Mouse (Mus musculus): ENCODE results near the gene Zkscan1. TPM values are rescaled to one million over a fixed set of nuclear protein-coding genes. Genes with fewer than 3 reads are reported as not detected.

Zkscan1 gene
- total RNA-seq, 2 experiments from 2014 or later = 14.2 to 16.7 TPM

DNA sequence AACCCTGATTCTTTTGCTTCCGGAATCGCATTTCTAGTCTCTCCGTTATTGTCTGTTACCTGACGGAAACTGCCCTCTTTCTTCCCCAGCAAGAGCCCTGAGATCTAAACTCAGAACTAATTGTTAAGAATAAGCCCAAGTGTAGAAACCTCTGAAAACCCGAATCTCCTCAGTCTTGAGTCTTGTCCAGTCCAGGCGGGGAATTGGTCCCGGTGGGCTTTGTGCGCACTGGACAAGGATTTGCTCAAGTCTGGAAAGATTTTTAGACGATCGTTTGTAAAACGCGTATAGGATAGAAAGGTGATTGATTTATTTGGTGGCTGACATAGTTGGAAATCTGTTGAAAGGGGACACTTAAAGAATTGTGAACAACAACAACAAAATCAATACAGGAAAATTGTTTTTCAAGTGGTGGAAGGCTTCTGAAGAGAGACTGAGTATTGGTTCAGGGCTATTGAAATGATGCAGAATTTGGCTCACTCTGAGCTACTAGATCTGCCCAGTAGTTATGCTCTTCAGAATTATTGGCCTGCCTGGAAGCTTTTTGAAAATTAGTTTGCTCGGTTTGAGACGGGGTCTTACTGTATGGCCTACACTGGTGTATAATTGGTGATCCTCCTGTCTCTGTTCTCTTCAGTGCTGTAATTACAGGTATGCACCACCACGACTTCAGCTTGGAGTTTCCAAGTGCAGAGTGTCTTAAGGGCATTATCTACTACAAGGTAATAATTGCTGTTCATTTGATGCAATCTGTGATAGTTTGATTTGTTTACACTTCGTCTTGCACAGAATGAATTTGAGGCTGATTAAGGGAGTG is 32.5 kb downstream of the Zkscan1 start:
- no peak for DNase-seq

DNA sequence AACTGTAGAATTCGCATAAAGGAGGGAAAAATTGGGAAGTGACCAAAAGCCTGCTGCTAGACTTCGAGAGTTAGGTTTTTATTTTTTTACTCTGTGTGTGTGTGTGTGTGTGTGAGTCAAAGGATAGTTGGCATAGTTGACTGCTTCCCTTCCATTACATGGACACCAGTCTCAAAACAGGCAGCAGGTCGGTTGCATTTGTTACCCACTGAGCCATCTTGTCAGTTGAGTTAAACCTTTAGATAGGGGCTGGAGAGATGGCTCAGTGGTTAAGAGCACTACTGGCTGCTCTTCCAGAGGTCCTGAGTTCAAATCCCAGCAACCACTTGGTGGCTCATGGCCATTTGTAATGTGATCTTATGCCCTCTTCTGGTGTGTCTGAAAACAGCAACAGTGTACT is 33.2 kb downstream of the Zkscan1 start:
- DNase-seq = no peak

DNA sequence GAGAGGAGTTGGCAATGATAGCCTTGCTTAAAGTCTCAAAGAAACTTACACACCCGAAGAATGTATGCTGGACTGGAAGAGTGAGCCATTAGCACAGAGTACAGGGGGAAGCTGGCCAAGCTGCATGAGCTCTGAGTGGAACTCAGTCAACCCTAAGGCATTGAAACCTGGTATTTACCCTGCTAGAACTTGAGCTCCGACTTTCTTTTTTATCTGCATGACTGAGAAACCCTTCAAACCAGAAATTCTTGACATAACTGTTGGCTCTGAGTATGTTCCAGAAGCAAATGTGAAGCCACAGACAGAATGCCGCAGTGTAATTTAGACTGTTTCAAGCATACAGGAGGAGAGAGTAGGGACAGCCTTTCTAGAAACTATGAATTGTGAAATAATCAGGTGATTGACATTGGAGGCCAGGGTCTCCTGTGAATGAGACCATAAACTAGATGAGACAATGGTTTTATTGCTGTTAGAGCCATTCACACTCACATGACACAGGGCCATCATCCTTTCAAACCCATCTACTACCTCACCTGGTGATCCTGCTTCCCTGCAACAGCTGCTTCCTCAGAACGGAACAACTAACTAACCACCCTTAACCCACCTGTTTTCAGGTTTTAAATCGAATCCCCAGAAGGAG is 47.7 kb downstream of the Zkscan1 start:
- DNase-seq = no peak

DNA sequence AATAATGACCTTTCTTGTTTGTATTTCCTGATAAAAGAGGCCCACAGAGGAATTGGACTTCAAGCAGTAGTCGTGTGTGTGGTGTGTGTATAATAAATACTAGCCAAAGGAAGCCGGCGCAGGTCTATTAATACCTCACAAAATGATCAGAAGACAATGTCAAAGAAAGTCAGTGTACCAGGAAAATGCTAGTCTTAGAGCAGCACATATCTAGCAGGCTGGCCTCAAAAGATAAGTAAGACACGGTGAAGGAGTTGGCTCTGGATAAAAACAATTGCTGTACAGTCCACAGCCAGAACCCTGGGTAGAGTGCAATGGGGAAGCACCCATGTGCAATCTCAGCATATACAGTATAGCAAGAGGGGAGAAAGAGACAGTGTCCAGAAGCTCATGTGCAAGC is 52.4 kb downstream of the Zkscan1 start:
- no peak for DNase-seq

DNA sequence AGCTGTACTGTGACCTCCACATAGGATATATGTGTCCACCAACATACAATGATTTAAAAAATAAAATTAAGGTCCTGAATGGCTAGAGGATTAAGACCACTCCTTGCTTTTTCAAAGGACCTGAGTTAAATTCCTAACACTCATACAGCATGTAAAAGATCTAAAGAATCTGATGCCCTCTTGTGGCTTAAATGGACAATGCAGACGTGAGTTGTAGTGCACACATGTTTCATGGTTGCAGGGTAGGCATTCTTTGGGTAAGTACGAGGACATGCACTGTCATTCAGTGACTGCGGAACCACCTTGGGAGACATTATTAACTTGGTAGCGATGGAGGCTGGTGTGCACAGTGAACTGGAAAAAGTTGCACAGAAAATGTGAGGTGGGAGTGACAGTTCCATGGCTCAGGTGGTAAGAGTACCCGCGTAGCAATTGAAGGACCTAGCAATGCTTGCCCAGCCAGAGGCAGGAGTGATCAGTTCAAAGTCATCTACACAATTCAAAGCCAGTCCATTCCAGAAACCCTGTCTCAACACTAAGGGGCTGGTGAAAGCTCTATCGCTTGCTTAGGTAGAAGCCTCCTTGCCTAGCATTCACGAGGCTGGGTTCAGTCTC is 53.2 kb downstream of the Zkscan1 start:
- no peak for DNase-seq

DNA sequence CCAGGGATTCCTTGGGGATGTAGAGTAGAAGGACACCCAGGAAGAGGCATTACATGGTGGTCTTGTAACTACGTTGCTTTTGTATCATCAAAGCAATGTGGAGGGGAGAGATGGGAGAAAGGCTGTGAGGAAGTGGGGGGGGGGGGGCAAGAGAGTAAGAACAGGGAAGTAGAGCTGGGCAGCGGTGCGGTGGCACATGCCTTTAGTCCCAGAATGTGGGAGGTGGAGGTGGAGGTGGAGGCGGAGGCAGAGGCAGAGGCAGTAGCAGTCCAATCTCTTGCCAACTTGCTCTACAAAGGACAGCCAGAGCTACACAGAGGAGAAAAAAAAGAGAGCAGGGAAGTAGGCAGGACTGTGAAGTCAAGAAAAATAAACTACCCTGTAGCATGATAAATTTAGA is 53.7 kb downstream of the Zkscan1 start:
- DNase-seq = no peak

DNA sequence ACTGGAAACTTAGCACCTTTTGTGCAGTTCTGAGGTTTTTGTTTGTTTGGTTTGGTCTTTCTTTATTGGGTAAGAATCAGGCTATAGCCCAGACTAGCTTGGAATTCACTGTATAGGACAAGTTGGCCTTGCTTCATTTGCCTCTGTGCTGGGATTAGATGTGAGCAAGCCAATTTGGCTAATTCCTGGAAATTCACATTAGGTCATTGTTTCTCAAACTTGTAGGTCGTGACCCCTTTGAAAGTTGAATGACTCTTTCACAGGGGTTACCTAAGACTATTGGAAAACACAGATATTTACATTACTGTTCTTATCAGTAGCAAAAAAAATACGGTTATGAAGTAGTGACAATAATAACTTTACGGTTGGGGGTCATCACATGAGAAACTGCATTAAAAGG is 69.5 kb downstream of the Zkscan1 start:
- no peak for DNase-seq

DNA sequence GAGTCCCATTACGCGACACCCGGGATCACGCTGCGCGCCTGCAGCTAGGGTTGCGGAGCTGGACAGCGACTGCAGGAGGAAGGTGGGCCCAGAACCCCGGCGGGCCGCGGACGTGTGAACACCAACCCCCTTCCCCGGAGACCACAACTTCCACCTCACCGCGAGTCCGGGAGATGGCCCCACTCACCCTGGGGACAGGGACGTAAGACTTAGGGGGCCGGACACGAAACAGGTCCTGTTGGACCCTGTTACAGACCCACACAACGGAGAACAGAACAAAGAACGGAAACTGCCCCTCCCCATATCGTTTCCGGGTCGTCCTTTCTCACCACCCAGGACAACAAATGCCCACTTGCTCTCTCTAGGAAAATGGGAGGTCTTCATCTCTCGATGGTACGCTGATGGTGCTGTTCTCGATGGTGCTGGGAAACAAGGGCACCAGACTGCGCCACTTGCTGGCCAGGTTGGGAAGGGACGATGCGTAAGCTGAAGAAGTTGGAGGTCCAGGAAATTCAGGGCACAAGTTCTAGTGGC is 70.6 kb downstream of the Zkscan1 start, which contains the start of gene Zfp113:
Zfp113 (minus strand) TSS at position 302 of the 534 bp plus-strand sequence.
- peak; percentile 69 for DNase-seq

Other genes starting within 250 kb of the Zkscan1 start
- gene Pilra, start 248.8 kb upstream of the Zkscan1 start, total RNA-seq (2021) = under 1 TPM; 0.54 to 0.75 TPM
- 1 to 10 TPM in 1 of 2 experiments, under 1 TPM in 1; 0.45 to 1.3 TPM for gene Pilrb1, start 227.0 kb upstream of the Zkscan1 start, total RNA-seq (2021)
- under 1 TPM in 1 of 2 experiments, not detected in 1; 0.56 TPM for gene Pilrb2, start 213.3 kb upstream of the Zkscan1 start, total RNA-seq (2021)
- gene Cyp3a13, start 163.5 kb upstream of the Zkscan1 start, total RNA-seq (2021) = not detected
- gene Gjc3, start 122.0 kb upstream of the Zkscan1 start, total RNA-seq (2021) = 1 to 10 TPM; 5.9 to 7.1 TPM
- under 1 TPM in 1 of 2 experiments, not detected in 1; 0.45 TPM for gene Azgp1, start 103.6 kb upstream of the Zkscan1 start, total RNA-seq (2021)
- not detected for gene Smok3a, start 63.8 kb upstream of the Zkscan1 start, total RNA-seq (2021)
- not detected for gene Smok3b, start 63.7 kb upstream of the Zkscan1 start, total RNA-seq (2021)
- gene Smok3c, start 31.9 kb upstream of the Zkscan1 start, total RNA-seq (2021) = not detected
- gene Zscan21, start 31.8 kb downstream of the Zkscan1 start, total RNA-seq (2021) = 10 to 100 TPM; 12.9 to 14.3 TPM
- gene Zfp113, start 70.7 kb downstream of the Zkscan1 start, total RNA-seq (2021) = 1 to 10 TPM; 5.6 to 8.3 TPM
- gene Cops6, start 76.0 kb downstream of the Zkscan1 start, total RNA-seq (2021) = 100 to 1,000 TPM; 117 to 119 TPM
- gene Ap4m1, start 86.9 kb downstream of the Zkscan1 start, total RNA-seq (2021) = 10 to 100 TPM in 1 of 2 experiments, 1 to 10 TPM in 1; 9.9 to 16.0 TPM
- 10 to 100 TPM; 20.2 to 27.7 TPM for gene Mcm7, start 87.3 kb downstream of the Zkscan1 start, total RNA-seq (2021)
- gene Taf6, start 102.4 kb downstream of the Zkscan1 start, total RNA-seq (2021) = 10 to 100 TPM; 25.4 to 25.7 TPM
- 10 to 100 TPM in 1 of 2 experiments, 1 to 10 TPM in 1; 8.9 to 11.8 TPM for gene Cnpy4, start 102.4 kb downstream of the Zkscan1 start, total RNA-seq (2021)
- 1 to 10 TPM; 2.7 to 3.5 TPM for gene Mblac1, start 109.2 kb downstream of the Zkscan1 start, total RNA-seq (2021)
- gene Nxpe5, start 140.8 kb downstream of the Zkscan1 start, total RNA-seq (2021) = 1 to 10 TPM; 1.4 to 1.6 TPM
- gene Lamtor4, start 170.4 kb downstream of the Zkscan1 start, total RNA-seq (2021) = 10 to 100 TPM; 61.6 to 69.8 TPM
- 1 to 10 TPM; 5.3 to 8.1 TPM for gene BC037034, start 178.9 kb downstream of the Zkscan1 start, total RNA-seq (2021)
- gene Gal3st4, start 187.8 kb downstream of the Zkscan1 start, total RNA-seq (2021) = under 1 TPM; 0.38 to 0.86 TPM
- under 1 TPM in 1 of 2 experiments, not detected in 1; 0.07 TPM for gene Gm43720, start 194.9 kb downstream of the Zkscan1 start, total RNA-seq (2021)
- gene Gpc2, start 194.9 kb downstream of the Zkscan1 start, total RNA-seq (2021) = under 1 TPM; 0.35 to 0.88 TPM
- under 1 TPM; 0.42 to 0.97 TPM for gene Stag3, start 195.2 kb downstream of the Zkscan1 start, total RNA-seq (2021)

Data from gastrocnemius, postnatal 10 days (tissue).